Mouse (Mus musculus): ENCODE results near the gene Gm42878. TPM values are rescaled to one million over a fixed set of nuclear protein-coding genes. Genes with fewer than 3 reads are reported as not detected.

Gm42878 gene
- polyA plus RNA-seq, 1 experiment from 2014 or later = not detected

DNA sequence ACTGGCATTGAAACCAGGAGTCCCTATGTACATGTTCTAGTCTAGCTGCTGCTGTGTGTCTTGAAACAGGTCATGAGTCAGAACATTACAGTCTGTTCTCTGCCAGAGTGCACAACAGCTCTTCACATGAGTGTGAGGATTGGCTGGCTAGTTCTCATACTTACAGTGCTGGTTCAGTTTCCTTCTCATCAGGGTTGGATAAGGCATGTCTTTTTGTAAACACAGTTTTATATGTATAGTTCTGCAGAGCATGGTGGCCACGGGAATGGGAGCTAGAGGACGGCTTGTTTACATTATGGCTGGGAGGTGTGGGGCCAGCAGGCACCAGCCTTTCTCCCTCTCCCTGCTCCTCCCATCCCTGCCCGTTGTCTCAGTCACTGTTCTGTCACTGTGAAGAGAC lies 75.7 kb downstream of the Gm42878 start:
- Histone ChIP-seq H3K9me3 (no peaks in the 10 kb centered on the region), H3K36me3 (replicated peaks) (no peaks in the 10 kb centered on the region), H3K4me1 (no peaks in the 10 kb centered on the region; the same call in 1 of the 2 replicates), H3K4me2 (no peak overlapping the region), H3K27ac (no peak overlapping the region), H3K27me3 (no peaks in the 10 kb centered on the region), H3K4me3 (replicated peaks) (no peak overlapping the region), H3K9ac (no peak overlapping the region)
- ATAC-seq (ENCODE audit: low FRiP score) = no peak
- 68% methylated on average over 3 of the region's 3 CpGs for WGBS

Other genes with a start within 250 kb of the Gm42878 start
- 103 and 109 TPM in 2 replicates for gene Trafd1, start 159.8 kb downstream of the Gm42878 start, polyA plus RNA-seq (2016; fragmentation: Nextera tagmentation; extraction: Ambion mirVana)
- gene Naa25, start 147.5 kb downstream of the Gm42878 start, polyA plus RNA-seq (2016; fragmentation: Nextera tagmentation; extraction: Ambion mirVana) = 49.3 and 51.4 TPM in 2 replicates
- gene Tmem116, start 93.6 kb downstream of the Gm42878 start, polyA plus RNA-seq (2016; fragmentation: Nextera tagmentation; extraction: Ambion mirVana) = 0.72 and 1.8 TPM in 2 replicates
- gene Erp29, start 93.0 kb downstream of the Gm42878 start, polyA plus RNA-seq (2016; fragmentation: Nextera tagmentation; extraction: Ambion mirVana) = 103 and 115 TPM in 2 replicates
- 0.10 TPM in 1 of 2 replicates, not detected in the other for gene Adam1b, start 42.0 kb downstream of the Gm42878 start, polyA plus RNA-seq (2016; fragmentation: Nextera tagmentation; extraction: Ambion mirVana)
- 3.3 and 3.7 TPM in 2 replicates for gene Adam1a, start within 50 bp of the Gm42878 start, polyA plus RNA-seq (2016; fragmentation: Nextera tagmentation; extraction: Ambion mirVana)
- gene Mapkapk5, start 423 bp upstream of the Gm42878 start, polyA plus RNA-seq (2016; fragmentation: Nextera tagmentation; extraction: Ambion mirVana) = 56.7 and 60.6 TPM in 2 replicates
- gene Aldh2, start 48.3 kb upstream of the Gm42878 start, polyA plus RNA-seq (2016; fragmentation: Nextera tagmentation; extraction: Ambion mirVana) = 108 and 110 TPM in 2 replicates
- 1.3 and 2.0 TPM in 2 replicates for gene Acad12, start 73.5 kb upstream of the Gm42878 start, polyA plus RNA-seq (2016; fragmentation: Nextera tagmentation; extraction: Ambion mirVana)
- 1.3 and 2.5 TPM in 2 replicates for gene Acad10, start 115.0 kb upstream of the Gm42878 start, polyA plus RNA-seq (2016; fragmentation: Nextera tagmentation; extraction: Ambion mirVana)
- 45.2 and 47.3 TPM in 2 replicates for gene Brap, start 115.1 kb upstream of the Gm42878 start, polyA plus RNA-seq (2016; fragmentation: Nextera tagmentation; extraction: Ambion mirVana)
- 58.9 and 77.1 TPM in 2 replicates for gene Atxn2, start 165.9 kb upstream of the Gm42878 start, polyA plus RNA-seq (2016; fragmentation: Nextera tagmentation; extraction: Ambion mirVana)

Data from forebrain, embryonic 12.5 days (tissue).